ENCODE assay signal across 8 mouse cellular contexts in the genomic region with DNA sequence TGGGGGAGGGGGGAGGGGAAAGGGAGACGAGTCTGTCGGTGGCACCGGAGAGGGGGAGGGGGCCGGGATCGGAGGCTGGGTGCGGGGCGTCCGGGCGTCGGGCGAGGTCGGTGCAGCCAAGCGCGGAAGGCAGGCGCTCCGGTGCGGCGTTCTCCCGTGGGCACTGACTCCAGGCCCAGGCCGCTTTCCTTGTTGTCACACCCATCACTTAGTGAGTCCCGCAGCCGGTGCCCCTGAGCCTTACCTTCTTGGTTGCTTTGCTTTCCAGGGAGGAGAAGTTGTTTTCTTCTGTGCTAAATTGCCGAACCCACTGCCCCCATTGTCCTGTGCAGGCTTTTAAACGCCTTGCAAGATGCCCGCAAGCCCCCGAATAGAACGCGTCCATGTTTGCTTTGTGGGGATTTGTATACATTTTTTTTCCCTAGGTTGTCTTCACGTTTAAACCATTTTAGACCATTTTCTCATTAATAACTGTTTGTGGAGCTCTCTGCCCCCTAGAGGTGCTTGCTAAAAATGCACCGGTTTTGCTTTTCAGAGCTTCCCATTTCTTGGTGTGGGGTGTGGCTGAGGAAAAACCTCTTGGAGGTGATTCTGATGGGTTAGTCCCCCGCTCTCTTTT. TPM values are rescaled to one million over a fixed set of nuclear protein-coding genes. Genes with fewer than 3 reads are reported as not detected.
A peak's percentile ranks its signal among the peaks of the same experiment; 100 is the strongest.
DNase-seq lines count a peak whose midpoint lies in the region; ATAC-seq and TF ChIP-seq lines count a peak whose summit lies in the region.

No protein-coding gene starts in this region.

- peak; percentile 72 to 78 for TF ChIP-seq CTCF in CH12.LX (conservative IDR thresholded peaks at IDR 0.05 in 1 of 2, IDR thresholded peaks at IDR 0.05 in 1 of 2; ENCODE audit: low read depth in 2 of 2, low read length in 2 of 2)
- TF ChIP-seq CTCF in midbrain, postnatal 0 days (IDR thresholded peaks at IDR 0.05) = peak; percentile 83
- peak; percentile 20; the same call in 1 of the 2 replicates for TF ChIP-seq CTCF in spleen, adult 2 months (IDR thresholded peaks at IDR 0.05; ENCODE audit: extremely low read depth, insufficient read depth, insufficient read length, insufficient replicate concordance)

- no peaks in the 10 kb centered on the region for H3K9me3 ChIP-seq in CH12.LX (replicated peaks; ENCODE audit: low read length)
- H3K9me3 ChIP-seq in heart, embryonic 13.5 days = no peaks in the 10 kb centered on the region
- no peaks in the 10 kb centered on the region for H3K9me3 ChIP-seq in kidney, embryonic 16.5 days (ENCODE audit: low read length)
- no peaks in the 10 kb centered on the region for H3K9me3 ChIP-seq in limb, embryonic 15.5 days
- no peaks in the 10 kb centered on the region for H3K9me3 ChIP-seq in midbrain, postnatal 0 days (ENCODE audit: low read length)

- H3K9ac ChIP-seq in CH12.LX (ENCODE audit: insufficient read depth, low read depth) = peak overlapping the region; percentile 75
- H3K9ac ChIP-seq in heart, embryonic 13.5 days = peak overlapping the region; percentile 87
- H3K9ac ChIP-seq in kidney, embryonic 16.5 days (replicated peaks; ENCODE audit: low read length) = peak overlapping the region; percentile 74
- H3K9ac ChIP-seq in limb, embryonic 15.5 days = peak overlapping the region; percentile 61
- H3K9ac ChIP-seq in midbrain, postnatal 0 days (replicated peaks; ENCODE audit: low read length, poor library complexity, severe bottlenecking) = peak overlapping the region; percentile 93

- H3K79me2 ChIP-seq in CH12.LX (replicated peaks; ENCODE audit: control insufficient read depth, extremely low read depth, insufficient read depth, poor library complexity, severe bottlenecking) = peaks cover 34% of the 10 kb centered on the region

- dilution Hi-C loops in CH12.LX (cut with MboI; ENCODE audit: extremely low pct_ligation_motif_present, extremely low pct_unique_long_range_greater_than_20kb, low sequenced_read_pairs) = no loop called here

- peak; percentile 73 for ATAC-seq in erythroid progenitor cell, adult 5-6 weeks (replicated peaks; ENCODE audit: low FRiP score, poor library complexity, severe bottlenecking)
- ATAC-seq in heart, embryonic 13.5 days (ENCODE audit: extremely low read depth, insufficient number of reproducible peaks, low FRiP score, low TSS enrichment) = no peak; the same call in 1 of the 2 replicates
- peak; percentile 80; the same call in 1 of the 2 replicates for ATAC-seq in kidney, embryonic 16.5 days (ENCODE audit: low FRiP score, low TSS enrichment)
- ATAC-seq in limb, embryonic 15.5 days (ENCODE audit: insufficient number of reproducible peaks, low FRiP score, low TSS enrichment, low read depth) = no peak; the same call in none of the 2 replicates
- peak; percentile 72 for ATAC-seq in midbrain, postnatal 0 days (ENCODE audit: low FRiP score)

- no peak for TF ChIP-seq POLR2A in CH12.LX (IDR thresholded peaks at IDR 0.05; ENCODE audit: low read depth, low read length)
- no peak for TF ChIP-seq POLR2A in spleen, adult 2 months (IDR thresholded peaks at IDR 0.05; ENCODE audit: low read depth, low read length)

- H3K4me3 ChIP-seq in CH12.LX (replicated peaks in 1 of 3; ENCODE audit: low read depth in 2 of 3, low read length in 2 of 3, poor library complexity in 1 of 3) = peak overlapping the region; percentile 83 to 91 (median 88)
- H3K4me3 ChIP-seq in heart, embryonic 13.5 days = peak overlapping the region; percentile 87
- H3K4me3 ChIP-seq in kidney, embryonic 16.5 days (ENCODE audit: low read length) = peak overlapping the region; percentile 83
- peak overlapping the region; percentile 91 for H3K4me3 ChIP-seq in limb, embryonic 15.5 days
- H3K4me3 ChIP-seq in midbrain, postnatal 0 days (ENCODE audit: low read depth, low read length) = peak overlapping the region; percentile 74
- H3K4me3 ChIP-seq in spleen, adult 2 months (ENCODE audit: extremely low read depth, insufficient read depth, insufficient read length) = peak overlapping the region; percentile 87

- peaks cover 3 to 25% of the 10 kb centered on the region in 2 experiments for H3K36me3 ChIP-seq in CH12.LX (replicated peaks in 1 of 2; ENCODE audit: control insufficient read depth in 1 of 2, insufficient read depth in 1 of 2, low read length in 1 of 2)
- peaks cover 3% of the 10 kb centered on the region; the same call in 1 of the 2 replicates for H3K36me3 ChIP-seq in heart, embryonic 13.5 days
- H3K36me3 ChIP-seq in kidney, embryonic 16.5 days (ENCODE audit: insufficient read depth, low read length) = 0 out of 2 replicates have a peak, but pooled peaks cover 2% of the 10 kb centered on the region
- no peaks in the 10 kb centered on the region for H3K36me3 ChIP-seq in limb, embryonic 15.5 days
- H3K36me3 ChIP-seq in midbrain, postnatal 0 days (ENCODE audit: insufficient read depth, low read length) = no peaks in the 10 kb centered on the region
- H3K36me3 ChIP-seq in spleen, adult 2 months (ENCODE audit: control insufficient read depth, insufficient read depth, low read length) = 0 out of 2 replicates have a peak, but pooled peaks cover 1% of the 10 kb centered on the region

- TF ChIP-seq RAD21 in CH12.LX (IDR thresholded peaks at IDR 0.05; ENCODE audit: low read depth, low read length) = peak; percentile 42

- peak overlapping the region; percentile 87 for H3K4me2 ChIP-seq in CH12.LX (ENCODE audit: insufficient read depth, low read depth, poor library complexity, severe bottlenecking)
- H3K4me2 ChIP-seq in heart, embryonic 13.5 days = peak overlapping the region; percentile 82
- peak overlapping the region; percentile 69 for H3K4me2 ChIP-seq in kidney, embryonic 16.5 days (replicated peaks; ENCODE audit: low read depth, low read length)
- H3K4me2 ChIP-seq in limb, embryonic 15.5 days = peak overlapping the region; percentile 59
- peak overlapping the region; percentile 40 for H3K4me2 ChIP-seq in midbrain, postnatal 0 days (ENCODE audit: low read depth, low read length, poor library complexity, severe bottlenecking)

- no peak for TF ChIP-seq EP300 in CH12.LX (IDR thresholded peaks at IDR 0.05; ENCODE audit: low read length)

- DNase-seq in CH12.LX (ENCODE audit: extremely low read depth) = peak; percentile 71
- DNase-seq in c-Kit-negative CD71-positive TER-119-positive erythroid progenitor cells, embryonic 14.5 days (ENCODE audit: low read depth, low spot score) = peak; percentile 71
- peak; percentile 93 for DNase-seq in midbrain, postnatal 0 days (ENCODE audit: low spot score)
- peak; percentile 51 to 54 for DNase-seq in spleen, adult 2 months (ENCODE audit: low read depth in 1 of 2, low spot score in 2 of 2)

- in situ Hi-C loops in CH12.LX (cut with MboI; ENCODE audit: low pct_ligation_motif_present, low pct_unique_long_range_greater_than_20kb, low sequenced_read_pairs) = no loop called here

- under 1% methylated on average over 31 of the region's 31 CpGs for WGBS in heart, embryonic 13.5 days
- whole genome bisulfite sequencing in kidney, embryonic 16.5 days = under 1% methylated on average over 28 of the region's 31 CpGs
- WGBS in limb, embryonic 15.5 days = 1% methylated on average over 31 of the region's 31 CpGs
- under 1% methylated on average over 31 of the region's 31 CpGs for whole genome bisulfite sequencing in midbrain, postnatal 0 days
- under 1% methylated on average over 22 of the region's 31 CpGs for WGBS in spleen, adult 2 months

- H3K27ac ChIP-seq in CH12.LX (ENCODE audit: insufficient read depth, low read depth) = peak overlapping the region; percentile 88
- H3K27ac ChIP-seq in heart, embryonic 13.5 days (replicated peaks) = peak overlapping the region; percentile 94
- H3K27ac ChIP-seq in kidney, embryonic 16.5 days (ENCODE audit: low read length) = peak overlapping the region; percentile 91
- peak overlapping the region; percentile 91 for H3K27ac ChIP-seq in limb, embryonic 15.5 days
- H3K27ac ChIP-seq in midbrain, postnatal 0 days (ENCODE audit: low read depth, low read length) = peak overlapping the region; percentile 96
- H3K27ac ChIP-seq in spleen, adult 2 months (ENCODE audit: insufficient read depth, low read length) = peak overlapping the region; percentile 56

- peaks cover 5 to 43% of the 10 kb centered on the region in 2 experiments for H3K4me1 ChIP-seq in CH12.LX (ENCODE audit: control insufficient read depth in 1 of 2, insufficient read depth in 2 of 2)
- peaks cover 48% of the 10 kb centered on the region for H3K4me1 ChIP-seq in heart, embryonic 13.5 days
- H3K4me1 ChIP-seq in kidney, embryonic 16.5 days (ENCODE audit: insufficient read depth, low read length) = peaks cover 7% of the 10 kb centered on the region
- peaks cover 7% of the 10 kb centered on the region for H3K4me1 ChIP-seq in limb, embryonic 15.5 days
- H3K4me1 ChIP-seq in midbrain, postnatal 0 days (ENCODE audit: insufficient read depth, low read length) = peaks cover 2% of the 10 kb centered on the region; the same call in 1 of the 2 replicates
- H3K4me1 ChIP-seq in spleen, adult 2 months (ENCODE audit: control insufficient read depth, insufficient read depth, insufficient read length) = no peaks in the 10 kb centered on the region; the same call in none of the 2 replicates

- no peaks in the 10 kb centered on the region for H3K27me3 ChIP-seq in CH12.LX (replicated peaks)
- no peaks in the 10 kb centered on the region for H3K27me3 ChIP-seq in heart, embryonic 13.5 days (replicated peaks)
- H3K27me3 ChIP-seq in kidney, embryonic 16.5 days (ENCODE audit: insufficient read depth, low read length) = no peaks in the 10 kb centered on the region
- no peaks in the 10 kb centered on the region for H3K27me3 ChIP-seq in limb, embryonic 15.5 days
- H3K27me3 ChIP-seq in midbrain, postnatal 0 days (ENCODE audit: insufficient read depth, low read length) = no peaks in the 10 kb centered on the region
- no peaks in the 10 kb centered on the region for H3K27me3 ChIP-seq in spleen, adult 2 months (ENCODE audit: control insufficient read depth, insufficient read depth, low read length)

TF ChIP-seq in CH12.LX, 34 proteins besides CTCF, POLR2A, EP300 and RAD21 (continues in another document):
- no peak for TF ChIP-seq JUND (conservative IDR thresholded peaks at IDR 0.05; ENCODE audit: low read depth, low read length)
- TF ChIP-seq HCFC1 (IDR thresholded peaks at IDR 0.05; ENCODE audit: low read depth, low read length) = peak; percentile 32
- TF ChIP-seq BHLHE40 (IDR thresholded peaks at IDR 0.05; ENCODE audit: low read depth, low read length) = no peak

RNA-seq across cellular contexts. Expression of a gene that starts 0.5 kb away (rescaled TPM):
- total RNA-seq in CH12.LX (2012; rRNA removed) = 39.4 and 39.5 TPM in 2 replicates
- total RNA-seq in CH12.LX (2014; rRNA removed) = 32.4 and 40.3 TPM in 2 replicates
- 47.8 and 67.6 TPM in 2 replicates for polyA plus RNA-seq in CH12.LX (2012; ENCODE audit: insufficient read length, low read depth)
- total RNA-seq in erythroid progenitor cell, adult 5-6 weeks (2015; ENCODE audit: low replicate concordance) = 38.6 and 52.6 TPM in 2 replicates
- total RNA-seq in erythroid progenitor cell, adult 5-6 weeks (2017; ENCODE audit: low replicate concordance) = 32.7 and 42.7 TPM in 2 replicates
- polyA plus RNA-seq in heart, embryonic 13.5 days (2015; fragmentation: Nextera tagmentation; extraction: Ambion mirVana) = 28.2 and 30.1 TPM in 2 replicates
- 36.7 and 39.6 TPM in 2 replicates for polyA plus RNA-seq in kidney, embryonic 16.5 days (2015; fragmentation: Nextera tagmentation; extraction: Ambion mirVana)
- 24.4 and 26.0 TPM in 2 replicates for polyA plus RNA-seq in limb, embryonic 15.5 days (2015; fragmentation: Nextera tagmentation; extraction: Ambion mirVana)
- total RNA-seq in midbrain, postnatal 0 days (2014; rRNA removed) = 295 and 357 TPM in 2 replicates
- 98.2 and 104 TPM in 2 replicates for polyA plus RNA-seq in midbrain, postnatal 0 days (2015; fragmentation: Nextera tagmentation; extraction: Ambion mirVana)
- 22.2 and 33.8 TPM in 2 replicates for polyA plus RNA-seq in spleen, adult 2 months (2012; rRNA removed)

Comparison
In these comparisons a context has a peak if more than half of its experiments do, and no peak if none do; other contexts are left out.
1. CTCF ChIP-seq: peak in every context shown above with its lines; median percentile 83 in midbrain, postnatal 0 days; 75 in CH12.LX; 20 in spleen, adult 2 months.
2. ATAC-seq: peak in erythroid progenitor cell, adult 5-6 weeks (single experiment), kidney, embryonic 16.5 days (single experiment) and midbrain, postnatal 0 days (single experiment); none in heart, embryonic 13.5 days (single experiment) and limb, embryonic 15.5 days (single experiment).
3. Peak in every context shown above with its lines, with median percentiles within 50 percentile points of each other: DNase-seq, H3K27ac ChIP-seq, H3K4me2 ChIP-seq, H3K4me3 ChIP-seq and H3K9ac ChIP-seq.